Mouse (Mus musculus): ENCODE measurements at regions not wholly inside any gene's neighbourhood (a gene's known extent, or its start where the extent isn't known, plus 50 kb on each side); places are given as distances from the start of the nearest gene placed in this dataset.

DNA sequence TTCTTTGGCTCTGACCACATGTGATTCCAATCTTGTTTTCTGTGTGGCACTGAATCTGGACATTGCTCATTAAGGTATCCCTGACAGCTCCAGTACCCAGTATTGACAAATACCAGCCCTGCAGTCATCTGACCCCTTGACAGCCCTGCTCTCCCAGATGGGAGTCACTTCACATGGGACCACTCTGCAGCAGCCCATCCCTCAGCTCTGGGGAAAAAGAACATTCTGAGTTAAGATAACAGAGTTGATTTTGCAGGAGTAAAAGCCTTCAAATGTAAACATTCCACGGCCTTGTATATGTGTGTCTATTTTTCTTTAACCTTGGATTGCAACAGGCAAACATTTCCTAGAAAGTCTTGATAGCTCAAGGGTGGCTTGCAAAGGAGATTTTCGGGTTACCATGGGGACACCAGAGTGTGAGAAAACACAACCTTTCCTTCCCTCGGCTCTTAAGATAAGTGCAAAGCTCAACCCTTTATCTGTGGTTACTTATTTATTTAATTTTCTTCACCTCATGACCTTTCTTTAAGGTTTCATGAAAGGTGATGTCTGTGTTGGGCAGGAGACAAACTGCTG lies 444.4 kb upstream of the Sox11 start:
- DNase-seq: no peak
- 74% methylated on average over 3 of the region's 3 CpGs for WGBS
- no peak for TF ChIP-seq POLR2A (IDR thresholded peaks at IDR 0.05; ENCODE audit: borderline replicate concordance, insufficient read depth, low read length)
- no peak for TF ChIP-seq CTCF (IDR thresholded peaks at IDR 0.05; ENCODE audit: borderline replicate concordance, insufficient read depth, low read depth, low read length)
- Histone ChIP-seq H3K4me3 (replicated peaks; ENCODE audit: insufficient read depth, low read depth, low read length) (no peak overlapping the region), H3K27me3 (ENCODE audit: control insufficient read depth, insufficient read depth, low read length) (no peaks in the 10 kb centered on the region), H3K4me1 (ENCODE audit: control insufficient read depth, insufficient read depth, low read length) (no peaks in the 10 kb centered on the region), H3K27ac (ENCODE audit: insufficient read depth, low read length) (no peak overlapping the region)

DNA sequence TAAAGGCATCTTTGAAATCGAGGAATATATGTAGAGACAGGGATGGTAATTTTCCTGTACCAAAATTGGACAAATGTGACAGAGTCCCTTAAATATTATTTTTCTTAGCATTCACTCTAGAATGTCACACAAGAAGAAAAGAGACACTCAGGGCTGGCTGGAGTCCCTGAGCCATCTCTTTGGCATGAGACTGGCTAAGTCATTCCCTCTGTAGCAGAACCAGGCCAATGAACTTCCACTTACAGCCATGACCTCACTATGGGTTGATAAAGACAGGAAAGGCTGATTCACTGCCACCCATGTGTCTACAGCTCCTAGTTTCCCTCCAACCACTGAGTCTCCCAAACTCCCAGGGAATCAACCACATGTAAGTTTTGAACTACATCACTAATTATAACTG lies 438.4 kb upstream of the Sox11 start:
- no peak overlapping the region for H3K4me3 ChIP-seq (replicated peaks; ENCODE audit: insufficient read depth, low read depth, low read length)
- no peak for DNase-seq
- H3K4me1 ChIP-seq (ENCODE audit: control insufficient read depth, insufficient read depth, low read length): no peaks in the 10 kb centered on the region
- no peak overlapping the region for H3K27ac ChIP-seq (ENCODE audit: insufficient read depth, low read length)
- H3K27me3 ChIP-seq (ENCODE audit: control insufficient read depth, insufficient read depth, low read length): no peaks in the 10 kb centered on the region
- 87% methylated on average over 1 of the region's 1 CpGs for WGBS
- no peak for TF ChIP-seq POLR2A (IDR thresholded peaks at IDR 0.05; ENCODE audit: borderline replicate concordance, insufficient read depth, low read length)
- no peak for TF ChIP-seq CTCF (IDR thresholded peaks at IDR 0.05; ENCODE audit: borderline replicate concordance, insufficient read depth, low read depth, low read length)

DNA sequence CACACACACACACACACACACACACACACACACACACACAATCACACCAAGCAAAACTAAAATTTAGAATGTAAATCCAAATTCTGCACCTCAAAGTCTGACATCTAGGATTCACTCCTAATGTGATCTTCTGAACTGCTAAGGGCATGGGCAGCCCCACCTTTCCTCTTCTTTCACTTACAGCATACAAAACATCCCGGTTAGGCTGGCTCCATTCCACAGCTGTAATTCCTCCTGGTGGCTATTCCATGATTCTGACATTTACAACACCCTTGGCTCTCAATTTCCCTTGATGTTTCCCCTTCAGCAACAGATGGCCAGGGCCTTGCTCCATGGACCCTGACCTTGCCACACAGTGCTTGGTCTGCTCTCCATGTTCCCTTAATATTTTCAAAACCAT lies 423.6 kb upstream of the Sox11 start:
- 15% methylated on average over 1 of the region's 1 CpGs for WGBS
- TF ChIP-seq POLR2A (IDR thresholded peaks at IDR 0.05; ENCODE audit: borderline replicate concordance, insufficient read depth, low read length) (no peak), CTCF (IDR thresholded peaks at IDR 0.05; ENCODE audit: borderline replicate concordance, insufficient read depth, low read depth, low read length) (no peak)
- Histone ChIP-seq H3K27ac (ENCODE audit: insufficient read depth, low read length) (no peak overlapping the region), H3K27me3 (ENCODE audit: control insufficient read depth, insufficient read depth, low read length) (no peaks in the 10 kb centered on the region), H3K4me1 (ENCODE audit: control insufficient read depth, insufficient read depth, low read length) (no peaks in the 10 kb centered on the region), H3K4me3 (replicated peaks; ENCODE audit: insufficient read depth, low read depth, low read length) (no peak overlapping the region)
- no peak for DNase-seq

DNA sequence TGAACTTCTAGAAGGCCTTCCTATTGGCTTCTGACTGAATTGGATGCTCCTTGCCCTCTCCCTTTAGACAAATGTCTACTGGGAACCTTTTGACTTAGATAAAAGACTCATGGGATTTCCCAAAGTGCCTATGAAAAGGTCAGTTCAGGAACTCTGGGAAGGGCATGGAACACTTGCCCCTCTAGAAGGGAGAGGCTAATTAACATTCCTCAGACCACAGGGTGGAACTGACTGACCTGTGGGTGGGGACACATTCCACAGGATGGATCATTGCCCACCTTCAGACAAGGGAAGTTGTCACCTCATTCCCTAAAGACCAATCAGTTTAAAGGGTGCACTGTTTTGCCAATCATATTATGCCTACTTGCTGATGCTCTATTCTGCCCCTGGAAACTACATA lies 416.6 kb upstream of the Sox11 start:
- H3K4me3 ChIP-seq (replicated peaks; ENCODE audit: insufficient read depth, low read depth, low read length): no peak overlapping the region
- no peaks in the 10 kb centered on the region for H3K27me3 ChIP-seq (ENCODE audit: control insufficient read depth, insufficient read depth, low read length)
- no peaks in the 10 kb centered on the region for H3K4me1 ChIP-seq (ENCODE audit: control insufficient read depth, insufficient read depth, low read length)
- DNase-seq: no peak
- no peak overlapping the region for H3K27ac ChIP-seq (ENCODE audit: insufficient read depth, low read length)
- no peak for TF ChIP-seq CTCF (IDR thresholded peaks at IDR 0.05; ENCODE audit: borderline replicate concordance, insufficient read depth, low read depth, low read length)
- TF ChIP-seq POLR2A (IDR thresholded peaks at IDR 0.05; ENCODE audit: borderline replicate concordance, insufficient read depth, low read length): no peak

DNA sequence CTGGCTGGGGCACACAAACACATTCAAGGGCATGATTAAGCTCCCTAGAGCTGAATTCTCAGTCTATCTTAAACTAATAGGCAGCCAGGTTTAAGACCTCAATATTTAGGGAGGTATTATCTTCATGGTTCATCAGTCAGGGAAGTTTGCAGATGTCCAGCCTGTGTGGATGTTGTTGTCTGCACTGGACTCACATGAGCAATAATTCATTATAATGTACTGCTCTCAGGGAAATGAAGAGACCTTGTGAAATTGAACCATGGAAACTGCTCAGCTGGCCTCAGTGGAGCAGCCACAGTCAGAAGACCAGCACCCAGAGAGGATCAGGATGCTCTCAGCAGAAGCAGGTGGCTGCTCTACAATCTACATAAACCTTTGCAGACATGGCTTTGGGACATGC lies 415.3 kb upstream of the Sox11 start:
- TF ChIP-seq CTCF (IDR thresholded peaks at IDR 0.05; ENCODE audit: borderline replicate concordance, insufficient read depth, low read depth, low read length): no peak
- no peak for TF ChIP-seq POLR2A (IDR thresholded peaks at IDR 0.05; ENCODE audit: borderline replicate concordance, insufficient read depth, low read length)
- no peak for DNase-seq
- no peaks in the 10 kb centered on the region for H3K27me3 ChIP-seq (ENCODE audit: control insufficient read depth, insufficient read depth, low read length)
- no peaks in the 10 kb centered on the region for H3K4me1 ChIP-seq (ENCODE audit: control insufficient read depth, insufficient read depth, low read length)
- no peak overlapping the region for H3K4me3 ChIP-seq (replicated peaks; ENCODE audit: insufficient read depth, low read depth, low read length)
- H3K27ac ChIP-seq (ENCODE audit: insufficient read depth, low read length): no peak overlapping the region

DNA sequence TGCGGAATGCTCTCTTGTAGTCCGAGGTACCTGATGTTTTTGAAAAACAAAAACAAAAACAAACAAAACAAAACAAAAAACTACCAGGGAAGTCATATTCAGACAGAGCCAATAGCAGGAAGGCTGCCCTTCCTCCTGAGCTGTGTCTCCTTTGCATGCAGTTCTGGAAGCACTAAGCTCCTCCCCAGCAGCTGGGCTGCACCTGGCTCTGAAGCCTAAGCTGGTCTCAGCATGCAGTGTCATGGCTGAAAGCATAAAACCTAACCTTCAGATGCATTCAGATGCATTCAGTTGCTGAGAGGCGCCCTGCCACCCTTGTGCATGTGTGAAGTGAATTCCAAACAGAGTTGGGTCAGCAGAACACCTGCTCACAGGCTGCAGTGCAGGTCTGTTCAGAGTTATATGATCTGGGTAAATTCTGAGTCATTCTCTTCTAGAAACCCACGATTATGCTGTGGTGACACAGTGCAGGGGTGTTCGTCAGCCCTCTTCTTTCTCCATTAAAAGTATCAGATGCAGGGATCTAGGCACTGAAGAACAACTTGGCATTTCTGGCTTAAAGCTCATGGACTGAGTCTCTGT lies 382.3 kb upstream of the Sox11 start:
- DNase-seq: no peak
- no peaks in the 10 kb centered on the region for H3K4me1 ChIP-seq (ENCODE audit: control insufficient read depth, insufficient read depth, low read length)
- TF ChIP-seq CTCF (IDR thresholded peaks at IDR 0.05; ENCODE audit: borderline replicate concordance, insufficient read depth, low read depth, low read length) (no peak), POLR2A (IDR thresholded peaks at IDR 0.05; ENCODE audit: borderline replicate concordance, insufficient read depth, low read length) (no peak)
- no peak overlapping the region for H3K27ac ChIP-seq (ENCODE audit: insufficient read depth, low read length)
- no peak overlapping the region for H3K4me3 ChIP-seq (replicated peaks; ENCODE audit: insufficient read depth, low read depth, low read length)
- H3K27me3 ChIP-seq (ENCODE audit: control insufficient read depth, insufficient read depth, low read length): no peaks in the 10 kb centered on the region
- WGBS: 61% methylated on average over 5 of the region's 5 CpGs

- no peaks in the 10 kb centered on the region for H3K27me3 ChIP-seq (ENCODE audit: control insufficient read depth, insufficient read depth, low read length)
- no peak for TF ChIP-seq POLR2A (IDR thresholded peaks at IDR 0.05; ENCODE audit: borderline replicate concordance, insufficient read depth, low read length)
- no peak overlapping the region for H3K27ac ChIP-seq (ENCODE audit: insufficient read depth, low read length)
- no peak for DNase-seq
- no peak overlapping the region for H3K4me3 ChIP-seq (replicated peaks; ENCODE audit: insufficient read depth, low read depth, low read length)
- H3K4me1 ChIP-seq (ENCODE audit: control insufficient read depth, insufficient read depth, low read length): no peaks in the 10 kb centered on the region
Measured at GRCm38 (mm10) chr12:27680459-27680858, 338.1 kb upstream of the Sox11 start.

DNA sequence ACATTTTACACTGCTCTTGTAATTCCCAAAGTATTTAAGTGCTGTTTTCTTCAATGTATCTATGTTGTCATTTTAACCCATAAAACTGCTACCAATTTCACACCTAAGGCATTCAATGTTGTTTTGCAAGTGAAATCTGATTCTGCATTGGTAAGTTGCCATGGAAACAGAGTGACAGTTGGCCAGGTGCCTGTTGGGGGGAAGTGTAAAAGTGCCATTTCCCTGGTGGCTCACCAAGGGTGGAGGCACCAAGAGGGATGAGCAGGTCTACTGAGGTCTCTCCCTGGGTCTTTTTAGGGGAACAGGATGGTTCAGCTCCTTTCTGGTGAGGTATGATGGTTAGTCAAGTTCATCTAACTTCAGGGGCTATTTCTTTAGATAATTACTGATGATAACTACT lies 331.0 kb upstream of the Sox11 start:
- Histone ChIP-seq H3K4me3 (replicated peaks; ENCODE audit: insufficient read depth, low read depth, low read length) (no peak overlapping the region), H3K27ac (ENCODE audit: insufficient read depth, low read length) (no peak overlapping the region), H3K4me1 (ENCODE audit: control insufficient read depth, insufficient read depth, low read length) (no peaks in the 10 kb centered on the region), H3K27me3 (ENCODE audit: control insufficient read depth, insufficient read depth, low read length) (no peaks in the 10 kb centered on the region; the same call in 1 of the 2 replicates)
- no peak for TF ChIP-seq POLR2A (IDR thresholded peaks at IDR 0.05; ENCODE audit: borderline replicate concordance, insufficient read depth, low read length)
- no peak for DNase-seq
